Mouse (Mus musculus) hindbrain, embryonic 10.5 days (tissue): ENCODE data around the gene 4921536K21Rik. TPM values are rescaled to one million over a fixed set of nuclear protein-coding genes. Genes with fewer than 3 reads are reported as not detected.

Experiments used
- DNase-seq: peaks from one replicate; pipeline ENCODE4 v3.0.0-alpha.2; 2017; ENCODE audit warnings: low spot score
- H3K27ac ChIP-seq: fragments of 300-500 bp; sonication (generic); 2 replicates; pipeline ENCODE4 v1.5.1; 2016; ENCODE audit warnings: mild to moderate bottlenecking, moderate library complexity
- H3K27me3 ChIP-seq: fragments of 300-500 bp; sonication (generic); 2 replicates; pipeline ENCODE4 v1.6.1; 2016; ENCODE audit warnings: mild to moderate bottlenecking; ENCODE audit not compliant: poor library complexity, insufficient read depth, severe bottlenecking
- H3K36me3 ChIP-seq: fragments of 300-500 bp; sonication (generic); 2 replicates; pipeline ENCODE4 v1.6.1; 2016; ENCODE audit warnings: mild to moderate bottlenecking, moderate library complexity
- H3K4me1 ChIP-seq: fragments of 300-500 bp; sonication (generic); replicated peaks from 2 replicates; pipeline ENCODE4 v1.6.1; 2016; ENCODE audit warnings: mild to moderate bottlenecking
- H3K4me3 ChIP-seq: fragments of 300-500 bp; sonication (generic); 2 replicates; pipeline ENCODE4 v1.5.1; 2016; ENCODE audit warnings: mild to moderate bottlenecking, moderate library complexity
- H3K9me3 ChIP-seq: fragments of 300-500 bp; sonication (generic); 2 replicates; pipeline ENCODE4 v1.6.1; 2016; ENCODE audit warnings: mild to moderate bottlenecking, moderate library complexity
- WGBS: fragments of 180-500 bp; shearing (Covaris S2); methylation state at CpG from one replicate; pipeline ENCODE4 v1.1.7; 2016; 5-methylcytosine and 5-hydroxymethylcytosine counted together
- polyA plus RNA-seq: library from polyadenylated mRNA; unstranded; fragments of >200 nt; fragmentation: Nextera tagmentation; extraction: Ambion mirVana; gene quantifications from 2 replicates; pipeline ENCODE4 v1.2.1, GENCODE M21; 2016

4921536K21Rik gene
- polyA plus RNA-seq, 1 experiment from 2014 or later: 1.8 TPM

DNA sequence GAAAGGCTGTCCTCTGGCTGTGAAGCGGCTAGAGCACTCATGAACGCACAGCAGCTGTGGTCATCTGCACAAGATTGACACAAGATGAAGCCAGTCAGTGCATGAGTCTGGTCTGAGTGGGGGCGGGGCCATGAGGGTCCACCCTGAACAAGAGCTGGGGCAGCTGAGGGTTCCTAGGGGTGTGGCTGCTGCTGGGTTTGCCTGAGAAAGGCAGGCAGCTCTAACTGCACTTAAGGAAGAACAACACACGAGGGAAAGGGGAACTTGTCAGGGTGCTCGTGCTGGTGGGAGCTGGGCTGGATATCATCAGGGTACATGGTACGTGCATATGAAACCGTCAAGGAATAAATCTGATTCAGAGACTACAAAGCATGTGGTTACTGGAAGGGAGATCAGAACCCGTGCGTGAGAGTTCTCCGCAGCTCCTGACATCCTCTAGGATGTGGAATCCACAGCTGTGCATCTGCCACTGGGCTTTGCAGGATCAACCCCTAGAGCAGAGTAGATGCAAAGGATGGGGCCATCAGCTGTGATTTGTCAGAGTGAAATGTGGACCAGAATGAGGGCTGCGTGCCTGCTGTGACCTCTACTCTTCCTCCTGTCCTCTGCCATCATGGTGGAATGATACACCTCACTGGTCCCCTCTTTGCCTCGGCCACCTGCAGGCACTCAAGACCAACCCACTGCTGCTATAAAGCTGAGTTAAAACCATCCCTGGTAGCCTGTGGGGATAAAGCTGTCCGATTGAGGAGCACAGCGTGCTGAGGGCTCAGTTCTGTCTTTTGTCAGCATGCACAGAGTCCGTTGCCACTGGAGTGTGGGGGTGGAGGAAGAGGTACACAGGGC lies 45.2 kb downstream of the 4921536K21Rik start:
- H3K27me3 ChIP-seq: no peaks in the 10 kb centered on the region
- H3K4me3 ChIP-seq: no peak overlapping the region
- peak; percentile 5 for DNase-seq
- no peaks in the 10 kb centered on the region; the same call in 1 of the 2 replicates for H3K9me3 ChIP-seq
- no peaks in the 10 kb centered on the region for H3K4me1 ChIP-seq
- no peak overlapping the region for H3K27ac ChIP-seq
- WGBS: 81% methylated on average over 15 of the region's 15 CpGs
- H3K36me3 ChIP-seq: no peaks in the 10 kb centered on the region

DNA sequence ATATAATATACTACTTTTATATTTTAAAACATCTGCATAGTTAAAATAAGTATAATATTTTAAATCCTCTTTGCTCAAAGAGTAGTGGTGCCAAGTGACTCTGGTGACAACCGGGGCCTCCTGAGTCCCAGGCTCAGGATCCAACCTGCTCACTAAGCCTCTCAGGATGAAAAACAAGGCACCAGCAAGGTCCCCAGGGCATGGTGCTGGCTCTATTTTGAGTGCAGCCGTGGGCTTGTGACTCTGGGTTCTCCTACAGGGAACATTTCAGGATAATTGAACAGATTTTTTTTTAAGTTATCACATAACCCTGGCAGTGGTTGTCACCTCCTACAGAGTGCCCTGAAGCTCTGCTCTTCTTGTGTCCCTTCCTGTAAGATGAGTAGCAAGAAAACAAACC lies 48.5 kb downstream of the 4921536K21Rik start:
- Histone ChIP-seq H3K4me1 (no peaks in the 10 kb centered on the region), H3K4me3 (no peak overlapping the region), H3K27me3 (no peaks in the 10 kb centered on the region), H3K9me3 (no peaks in the 10 kb centered on the region; the same call in 1 of the 2 replicates), H3K27ac (no peak overlapping the region), H3K36me3 (no peaks in the 10 kb centered on the region)
- no peak for DNase-seq
- 66% methylated on average over 2 of the region's 2 CpGs for WGBS

GRCm38 (mm10) chr11:3843943-3844734 lies 50.8 kb downstream of the 4921536K21Rik start:
- no peaks in the 10 kb centered on the region for H3K27me3 ChIP-seq
- 82% methylated on average over 17 of the region's 17 CpGs for WGBS
- DNase-seq: no peak
- H3K4me1 ChIP-seq: no peaks in the 10 kb centered on the region
- no peak overlapping the region for H3K27ac ChIP-seq
- no peaks in the 10 kb centered on the region for H3K9me3 ChIP-seq
- H3K4me3 ChIP-seq: no peak overlapping the region
- no peaks in the 10 kb centered on the region for H3K36me3 ChIP-seq

Other genes with a start within 250 kb of the 4921536K21Rik start
- 38.4 and 40.8 TPM in 2 replicates for gene Morc2a, start 245.9 kb downstream of the 4921536K21Rik start, polyA plus RNA-seq
- gene Osbp2, start 31.2 kb downstream of the 4921536K21Rik start, polyA plus RNA-seq: 1.0 and 2.5 TPM in 2 replicates
- gene Dusp18, start 142 bp upstream of the 4921536K21Rik start, polyA plus RNA-seq: 19.9 and 23.4 TPM in 2 replicates
- gene Slc35e4, start 19.6 kb upstream of the 4921536K21Rik start, polyA plus RNA-seq: 5.4 and 6.8 TPM in 2 replicates
- gene Tcn2, start 37.1 kb upstream of the 4921536K21Rik start, polyA plus RNA-seq: 31.6 and 34.7 TPM in 2 replicates
- gene Pes1, start 68.9 kb upstream of the 4921536K21Rik start, polyA plus RNA-seq: 81.8 and 98.2 TPM in 2 replicates
- 0.13 and 0.22 TPM in 2 replicates for gene 4930556J24Rik, start 81.7 kb upstream of the 4921536K21Rik start, polyA plus RNA-seq
- gene Gal3st1, start 88.5 kb upstream of the 4921536K21Rik start, polyA plus RNA-seq: 1.1 and 1.3 TPM in 2 replicates
- not detected in 2 replicates for gene Sec14l4, start 136.4 kb upstream of the 4921536K21Rik start, polyA plus RNA-seq
- gene Sec14l3, start 169.7 kb upstream of the 4921536K21Rik start, polyA plus RNA-seq: not detected in 2 replicates
- 8.7 and 9.9 TPM in 2 replicates for gene Mtfp1, start 200.3 kb upstream of the 4921536K21Rik start, polyA plus RNA-seq
- gene Sec14l2, start 228.3 kb upstream of the 4921536K21Rik start, polyA plus RNA-seq: 2.6 and 3.0 TPM in 2 replicates
- 22.0 and 25.8 TPM in 2 replicates for gene Rnf215, start 240.1 kb upstream of the 4921536K21Rik start, polyA plus RNA-seq